Mouse (Mus musculus): ENCODE measurements at regions not wholly inside any gene's neighbourhood (a gene's known extent, or its start where the extent isn't known, plus 50 kb on each side); places are given as distances from the start of the nearest gene placed in this dataset.
A peak's percentile ranks its signal among the peaks of the same experiment; 100 is the strongest.
"Not testable (repeated sequence)": the region's sequence is repeated elsewhere in the genome, so short reads cannot be mapped to it uniquely, and the experiment has no call there.

DNA sequence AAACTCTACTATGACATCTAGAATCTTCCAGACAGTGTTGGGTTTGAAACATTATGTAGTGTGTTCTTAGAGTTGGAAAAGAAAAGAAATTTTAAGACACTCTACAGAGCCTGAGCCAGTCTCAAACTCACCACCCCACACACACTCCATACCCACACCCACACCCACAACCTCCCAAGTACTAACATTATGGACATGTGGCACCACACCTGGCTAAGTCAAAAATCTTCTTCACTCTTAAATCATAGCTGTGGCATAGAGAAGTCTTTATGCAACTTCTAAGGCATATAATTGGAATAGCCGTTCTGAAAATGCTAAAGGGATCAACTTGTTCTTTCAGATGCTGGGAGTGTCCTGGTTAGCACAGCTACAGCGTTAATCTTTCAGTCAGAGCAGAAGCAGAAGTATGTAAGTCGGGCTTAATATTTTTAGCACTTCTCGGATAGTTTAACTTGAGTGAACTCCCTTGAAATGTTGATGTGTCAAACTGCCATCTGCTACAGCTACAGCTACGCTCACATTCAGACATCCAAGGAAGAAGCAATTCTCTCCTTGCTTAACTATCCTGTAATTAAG is 68.6 kb upstream of the Creb1 start:
- H3K4me1 ChIP-seq (replicated peaks), result no peaks in the 10 kb centered on the region
- H3K36me3 ChIP-seq, result no peaks in the 10 kb centered on the region
- no peak overlapping the region for H3K9ac ChIP-seq (replicated peaks)
- ATAC-seq (ENCODE audit: insufficient number of reproducible peaks, insufficient read depth, low FRiP score, low TSS enrichment, low read depth), result no peak
- H3K4me2 ChIP-seq, result no peak overlapping the region
- no peaks in the 10 kb centered on the region for H3K9me3 ChIP-seq
- H3K4me3 ChIP-seq (replicated peaks), result no peak overlapping the region
- WGBS, result 74% methylated on average over 5 of the region's 5 CpGs
- no peak overlapping the region for H3K27ac ChIP-seq
- H3K27me3 ChIP-seq, result no peaks in the 10 kb centered on the region

DNA sequence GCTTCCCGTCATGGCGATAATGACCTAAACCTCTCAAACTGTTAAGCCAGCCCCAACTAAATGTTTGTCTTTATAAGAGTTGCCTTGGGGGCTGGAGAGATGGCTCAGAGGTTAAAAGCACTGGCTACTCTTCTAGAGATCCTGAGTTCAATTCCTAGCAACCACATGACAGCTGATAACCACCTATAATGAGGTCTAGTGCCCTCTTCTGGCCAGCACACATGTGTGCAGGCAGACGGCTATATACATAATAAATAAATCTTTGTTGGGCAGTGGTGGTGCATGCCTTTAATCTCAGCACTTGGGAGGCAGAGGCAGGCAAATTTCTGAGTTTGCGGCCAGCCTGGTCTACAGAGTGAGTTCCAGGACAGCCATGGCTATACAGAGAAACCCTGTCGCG is 70.8 kb upstream of the Creb1 start:
- not testable (repeated sequence) for H3K4me3 ChIP-seq (replicated peaks); H3K9me3 ChIP-seq; H3K36me3 ChIP-seq; H3K4me2 ChIP-seq; H3K9ac ChIP-seq (replicated peaks); H3K4me1 ChIP-seq (replicated peaks); H3K27ac ChIP-seq; H3K27me3 ChIP-seq; ATAC-seq (ENCODE audit: insufficient number of reproducible peaks, insufficient read depth, low FRiP score, low TSS enrichment, low read depth)
- WGBS, result 93% methylated on average over 6 of the region's 6 CpGs

DNA sequence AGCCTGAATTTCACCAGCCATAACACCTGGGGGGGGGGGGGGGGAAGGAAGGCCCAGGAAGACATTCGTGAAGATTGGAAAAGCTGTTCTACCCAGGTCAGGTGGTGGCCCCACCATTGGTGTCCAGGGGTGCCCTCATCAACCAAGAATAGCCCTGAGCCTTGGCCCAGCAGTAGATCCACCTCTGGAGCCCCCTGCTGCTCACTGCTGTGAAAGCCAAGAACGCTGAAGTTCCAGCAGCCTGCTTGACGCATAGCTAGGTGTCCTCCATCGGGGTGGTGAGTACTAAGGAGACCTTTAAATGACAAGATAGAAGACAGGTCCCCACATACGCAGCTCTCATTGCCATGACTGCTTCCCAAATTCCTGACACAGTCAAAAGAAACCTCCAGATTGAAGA is 74.6 kb upstream of the Creb1 start:
- H3K27ac ChIP-seq, result no peak overlapping the region
- ATAC-seq (ENCODE audit: insufficient number of reproducible peaks, insufficient read depth, low FRiP score, low TSS enrichment, low read depth), result no peak
- H3K4me2 ChIP-seq, result no peak overlapping the region
- no peak overlapping the region for H3K4me3 ChIP-seq (replicated peaks)
- no peak overlapping the region for H3K9ac ChIP-seq (replicated peaks)
- 69% methylated on average over 5 of the region's 5 CpGs for WGBS
- no peaks in the 10 kb centered on the region for H3K9me3 ChIP-seq
- H3K36me3 ChIP-seq, result no peaks in the 10 kb centered on the region
- no peaks in the 10 kb centered on the region for H3K27me3 ChIP-seq
- no peaks in the 10 kb centered on the region for H3K4me1 ChIP-seq (replicated peaks)

DNA sequence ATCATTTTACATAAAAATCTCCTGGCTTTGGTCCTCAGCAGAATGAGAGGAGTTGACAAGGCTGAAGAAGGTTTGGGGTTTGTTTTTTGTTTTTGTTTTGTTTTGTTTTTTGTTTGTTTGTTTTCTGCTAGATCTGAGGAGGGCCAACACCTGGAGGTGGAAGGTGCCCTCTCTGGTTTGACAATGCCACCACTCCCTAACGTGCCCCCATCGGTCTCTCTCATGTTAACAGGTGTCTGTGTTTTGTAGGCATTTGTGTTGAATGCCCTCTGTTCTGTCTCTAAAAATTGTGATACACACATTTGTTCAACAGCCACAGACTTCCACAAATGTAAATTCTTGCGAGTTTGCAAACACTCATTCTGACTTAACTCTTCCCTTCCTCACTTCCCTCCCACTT is 83.3 kb upstream of the Creb1 start:
- ATAC-seq (ENCODE audit: insufficient number of reproducible peaks, insufficient read depth, low FRiP score, low TSS enrichment, low read depth), result no peak
- no peak overlapping the region for H3K4me2 ChIP-seq
- no peaks in the 10 kb centered on the region for H3K9me3 ChIP-seq
- WGBS, result 64% methylated on average over 3 of the region's 3 CpGs
- peaks cover 11% of the 10 kb centered on the region for H3K27me3 ChIP-seq
- no peak overlapping the region for H3K27ac ChIP-seq
- peaks cover 9% of the 10 kb centered on the region for H3K4me1 ChIP-seq (replicated peaks)
- no peaks in the 10 kb centered on the region for H3K36me3 ChIP-seq
- H3K4me3 ChIP-seq (replicated peaks), result no peak overlapping the region
- H3K9ac ChIP-seq (replicated peaks), result no peak overlapping the region

DNA sequence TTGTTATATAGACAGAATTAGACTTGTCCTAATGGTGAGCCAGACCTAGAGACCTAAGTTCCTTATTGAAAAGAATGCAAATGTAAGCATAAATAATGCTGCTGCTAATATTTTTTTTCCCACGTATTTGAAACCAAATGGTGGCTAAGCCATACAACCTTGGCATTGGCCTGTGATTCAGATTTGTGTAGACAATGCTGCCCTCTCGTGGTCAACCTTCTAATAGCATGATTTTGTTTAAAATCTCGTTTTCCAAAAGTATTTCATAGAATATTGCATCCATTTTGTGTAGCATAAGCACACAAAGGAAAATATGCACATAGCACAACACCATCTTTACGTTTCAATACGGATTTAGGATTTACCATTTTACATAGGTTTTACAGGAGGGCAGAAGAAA is 84.4 kb upstream of the Creb1 start:
- Histone ChIP-seq H3K27ac (no peak overlapping the region), H3K36me3 (no peaks in the 10 kb centered on the region), H3K4me1 (replicated peaks) (peaks cover 9% of the 10 kb centered on the region), H3K9ac (replicated peaks) (no peak overlapping the region), H3K9me3 (no peaks in the 10 kb centered on the region), H3K4me2 (peak overlapping the region; percentile 22), H3K27me3 (peaks cover 13% of the 10 kb centered on the region), H3K4me3 (replicated peaks) (no peak overlapping the region)
- 3% methylated on average over 5 of the region's 5 CpGs for WGBS
- 0 out of 2 replicates have a peak, but pooled peaks have one; percentile 21 for ATAC-seq (ENCODE audit: insufficient number of reproducible peaks, insufficient read depth, low FRiP score, low TSS enrichment, low read depth)

DNA sequence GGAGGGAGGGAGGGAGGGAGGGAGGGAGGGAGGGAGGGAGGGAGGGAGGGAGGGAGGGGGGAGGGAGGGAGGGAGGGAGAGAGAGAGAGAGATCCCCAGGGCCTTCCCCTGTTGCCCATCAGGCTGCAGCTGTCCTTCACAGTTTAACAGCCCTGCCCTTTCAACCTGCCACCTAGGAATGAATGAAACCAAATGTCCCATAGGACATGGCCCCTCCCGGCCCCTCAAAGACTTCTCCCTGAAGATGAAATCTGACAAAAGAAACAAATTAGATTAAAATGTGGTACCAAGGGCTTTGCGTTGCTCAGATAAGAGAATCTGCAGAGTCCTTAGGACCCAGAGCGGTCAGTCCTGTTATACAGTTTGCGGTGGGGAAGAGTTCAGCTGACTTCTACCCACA is 86.0 kb upstream of the Creb1 start:
- no peaks in the 10 kb centered on the region for H3K9me3 ChIP-seq
- ATAC-seq (ENCODE audit: insufficient number of reproducible peaks, insufficient read depth, low FRiP score, low TSS enrichment, low read depth), result no peak
- no peak overlapping the region for H3K9ac ChIP-seq (replicated peaks)
- peaks cover 9% of the 10 kb centered on the region for H3K4me1 ChIP-seq (replicated peaks)
- H3K27me3 ChIP-seq, result peaks cover 13% of the 10 kb centered on the region
- H3K4me2 ChIP-seq, result no peak overlapping the region
- WGBS, result 62% methylated on average over 4 of the region's 4 CpGs
- H3K36me3 ChIP-seq, result no peaks in the 10 kb centered on the region
- no peak overlapping the region for H3K4me3 ChIP-seq (replicated peaks)
- no peak overlapping the region for H3K27ac ChIP-seq

DNA sequence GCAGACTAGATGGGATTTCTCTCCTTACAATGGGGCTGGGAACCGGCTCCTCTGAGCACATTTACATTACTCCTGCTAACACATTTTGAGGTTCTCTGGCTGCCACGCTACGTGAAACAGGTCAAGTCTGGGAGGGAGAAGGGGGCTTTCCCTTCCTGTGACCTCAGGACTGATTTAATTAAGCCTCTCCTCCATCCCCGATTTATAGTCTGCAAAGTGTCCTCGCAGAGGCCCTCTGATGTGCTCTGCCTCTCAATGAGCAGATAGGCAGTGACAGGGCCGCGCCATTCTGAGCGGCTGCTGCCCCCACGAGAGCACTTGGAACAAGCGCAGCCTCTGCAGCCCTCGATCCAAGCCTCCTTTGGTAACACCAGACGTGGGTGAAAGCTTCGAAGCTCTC is 86.5 kb upstream of the Creb1 start:
- Histone ChIP-seq H3K36me3 (no peaks in the 10 kb centered on the region), H3K4me1 (replicated peaks) (peaks cover 9% of the 10 kb centered on the region), H3K9me3 (no peaks in the 10 kb centered on the region), H3K27ac (no peak overlapping the region), H3K4me3 (replicated peaks) (no peak overlapping the region), H3K4me2 (0 out of 2 replicates have a peak overlapping the region, but pooled peaks have one; percentile 28), H3K27me3 (peaks cover 13% of the 10 kb centered on the region), H3K9ac (replicated peaks) (no peak overlapping the region)
- ATAC-seq (ENCODE audit: insufficient number of reproducible peaks, insufficient read depth, low FRiP score, low TSS enrichment, low read depth), result no peak
- 3% methylated on average over 13 of the region's 13 CpGs for WGBS

DNA sequence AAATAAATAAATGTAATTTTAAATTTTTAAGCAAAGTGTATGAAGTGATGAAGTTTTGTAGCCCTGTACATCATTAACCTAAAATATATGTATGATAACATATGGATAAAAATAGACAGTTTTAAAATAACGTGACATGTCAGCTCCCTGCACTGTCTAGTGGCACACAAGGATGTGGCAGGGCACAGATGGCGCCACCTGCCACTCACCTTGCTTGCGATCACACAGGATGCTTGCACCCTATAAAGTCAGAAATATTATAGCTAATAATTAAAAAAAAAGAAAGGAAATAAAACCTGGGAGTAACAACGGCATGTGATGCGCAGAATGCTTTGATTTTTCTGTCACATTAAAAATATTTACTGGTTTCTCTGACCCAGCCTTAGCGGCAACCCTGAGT is 89.0 kb upstream of the Creb1 start:
- WGBS, result 85% methylated on average over 6 of the region's 6 CpGs
- H3K9ac ChIP-seq (replicated peaks), result no peak overlapping the region

DNA sequence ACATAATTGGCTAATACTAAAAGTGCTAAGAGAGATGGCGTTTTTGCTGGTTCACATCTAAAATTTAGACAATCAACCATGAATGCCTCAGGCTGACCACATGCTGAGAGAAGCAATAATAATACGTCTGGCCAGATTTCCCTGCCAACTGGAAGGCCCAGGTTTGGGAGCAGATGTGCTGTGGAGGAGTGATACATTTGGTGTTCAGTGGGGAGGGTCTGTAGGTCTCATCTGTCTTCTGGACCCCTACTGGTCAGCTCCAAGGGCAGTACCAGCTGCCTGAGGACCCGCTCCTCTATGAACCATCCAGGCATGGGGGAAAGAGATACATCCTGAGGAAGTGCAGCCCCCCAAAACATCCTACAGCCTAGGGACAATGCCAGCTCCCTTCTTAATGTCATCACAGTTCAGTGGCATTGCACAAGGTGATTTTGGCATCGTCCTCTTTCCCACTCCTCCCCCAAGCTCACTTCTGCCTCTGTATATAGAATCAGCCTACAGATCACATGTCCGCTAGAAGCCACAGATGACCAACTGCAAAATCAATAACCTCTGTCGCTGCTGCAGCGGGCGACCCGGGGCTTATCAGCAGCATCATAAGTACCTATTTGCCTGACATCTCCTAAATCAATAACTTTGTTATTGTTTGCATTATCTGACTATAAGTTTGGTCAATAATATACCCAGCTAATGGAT is 90.1 kb upstream of the Creb1 start:
- no peak overlapping the region for H3K27ac ChIP-seq

More for the DNA sequence above, 89.0 kb upstream of the Creb1 start:
- Histone ChIP-seq H3K27me3 (peaks cover 13% of the 10 kb centered on the region), H3K4me2 (no peak overlapping the region), H3K4me3 (replicated peaks) (no peak overlapping the region), H3K27ac (no peak overlapping the region), H3K9me3 (no peaks in the 10 kb centered on the region), H3K4me1 (replicated peaks) (peaks cover 1% of the 10 kb centered on the region; the same call in 1 of the 2 replicates), H3K36me3 (no peaks in the 10 kb centered on the region)
- no peak for ATAC-seq (ENCODE audit: insufficient number of reproducible peaks, insufficient read depth, low FRiP score, low TSS enrichment, low read depth)

DNA sequence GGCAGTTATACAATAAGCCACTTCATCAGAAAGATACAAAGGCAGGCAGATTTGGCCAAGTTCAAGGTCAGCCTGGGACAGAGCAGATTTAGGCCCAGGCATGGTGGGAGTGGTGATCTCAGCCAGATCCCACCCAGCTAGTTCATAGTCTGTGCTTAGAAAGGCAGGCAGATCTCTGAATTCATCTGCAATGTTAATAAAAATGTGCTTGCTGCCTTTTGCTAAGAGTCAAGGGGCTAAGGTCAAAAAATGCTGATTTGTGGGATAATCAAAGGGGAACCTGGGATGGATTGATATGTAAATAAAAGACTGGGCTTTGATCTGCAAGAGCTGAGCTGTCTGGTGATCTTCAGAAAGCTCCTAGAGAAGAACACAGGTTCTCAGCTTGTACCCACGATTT is 109.2 kb upstream of the Creb1 start:
- H3K4me1 ChIP-seq (replicated peaks), result no peaks in the 10 kb centered on the region
- no peak overlapping the region for H3K27ac ChIP-seq
- no peak for ATAC-seq (ENCODE audit: insufficient number of reproducible peaks, insufficient read depth, low FRiP score, low TSS enrichment, low read depth)
- H3K9me3 ChIP-seq, result no peaks in the 10 kb centered on the region
- H3K36me3 ChIP-seq, result no peaks in the 10 kb centered on the region
- H3K9ac ChIP-seq (replicated peaks), result no peak overlapping the region
- H3K27me3 ChIP-seq, result no peaks in the 10 kb centered on the region
- 44% methylated on average over 1 of the region's 1 CpGs for WGBS
- H3K4me3 ChIP-seq (replicated peaks), result no peak overlapping the region
- H3K4me2 ChIP-seq, result no peak overlapping the region

More for the DNA sequence above, 90.1 kb upstream of the Creb1 start:
- Histone ChIP-seq H3K9ac (replicated peaks) (no peak overlapping the region), H3K36me3 (no peaks in the 10 kb centered on the region), H3K4me3 (replicated peaks) (no peak overlapping the region), H3K4me2 (no peak overlapping the region), H3K9me3 (no peaks in the 10 kb centered on the region), H3K27me3 (peaks cover 13% of the 10 kb centered on the region), H3K4me1 (replicated peaks) (no peaks in the 10 kb centered on the region)
- 71% methylated on average over 9 of the region's 9 CpGs for WGBS
- ATAC-seq (ENCODE audit: insufficient number of reproducible peaks, insufficient read depth, low FRiP score, low TSS enrichment, low read depth), result no peak

DNA sequence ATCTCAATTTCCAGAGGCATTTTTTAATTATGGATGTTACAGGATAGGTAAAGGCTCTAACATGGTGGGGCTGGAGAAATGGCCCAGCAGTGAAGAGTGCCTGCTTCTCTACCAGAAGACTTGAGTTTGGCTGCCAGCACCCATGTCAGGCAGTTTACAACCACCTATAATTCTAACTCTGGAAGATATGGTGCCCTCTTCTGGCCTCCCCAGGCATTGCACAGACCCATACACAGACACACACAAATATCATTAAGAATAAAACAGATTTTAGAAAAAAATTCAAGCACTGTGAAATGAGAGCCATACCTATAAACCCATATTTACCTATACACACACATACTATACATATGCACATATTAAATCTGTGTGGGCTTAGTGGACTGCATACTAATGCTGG is 113.9 kb upstream of the Creb1 start:
- Histone ChIP-seq H3K9me3 (no peaks in the 10 kb centered on the region), H3K4me1 (replicated peaks) (no peaks in the 10 kb centered on the region), H3K4me2 (no peak overlapping the region), H3K27me3 (no peaks in the 10 kb centered on the region), H3K4me3 (replicated peaks) (no peak overlapping the region), H3K9ac (replicated peaks) (no peak overlapping the region), H3K27ac (no peak overlapping the region), H3K36me3 (no peaks in the 10 kb centered on the region)
- no peak for ATAC-seq (ENCODE audit: insufficient number of reproducible peaks, insufficient read depth, low FRiP score, low TSS enrichment, low read depth)

DNA sequence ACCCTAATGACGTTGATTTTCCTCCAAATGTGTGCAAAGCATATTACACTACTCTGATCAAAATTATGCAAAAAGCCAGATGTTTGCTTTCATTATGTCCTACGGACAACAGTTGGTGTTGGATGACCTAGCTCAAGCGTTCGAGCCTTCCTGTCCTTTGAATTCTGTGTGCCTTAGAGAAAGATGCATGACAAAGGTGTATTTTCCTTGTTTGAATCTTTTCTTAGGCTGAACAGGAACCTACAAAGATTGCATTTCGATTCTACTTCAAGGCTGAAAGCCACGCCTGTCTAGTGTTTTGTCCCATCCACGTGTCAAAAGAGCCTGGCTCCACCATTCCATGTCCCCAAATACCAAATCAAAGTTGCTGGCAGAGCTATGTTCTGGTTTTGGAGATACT is 116.5 kb upstream of the Creb1 start:
- Histone ChIP-seq H3K9ac (replicated peaks) (no peak overlapping the region), H3K4me1 (replicated peaks) (no peaks in the 10 kb centered on the region), H3K36me3 (no peaks in the 10 kb centered on the region), H3K27me3 (no peaks in the 10 kb centered on the region), H3K9me3 (no peaks in the 10 kb centered on the region), H3K4me2 (no peak overlapping the region), H3K27ac (no peak overlapping the region), H3K4me3 (replicated peaks) (no peak overlapping the region)
- 85% methylated on average over 7 of the region's 7 CpGs for WGBS
- ATAC-seq (ENCODE audit: insufficient number of reproducible peaks, insufficient read depth, low FRiP score, low TSS enrichment, low read depth), result no peak

All from limb, embryonic 12.5 days (tissue).